Mouse (Mus musculus) MEL (cell line): ENCODE results near the gene Speer4a. TPM values are rescaled to one million over a fixed set of nuclear protein-coding genes. Genes with fewer than 3 reads are reported as not detected.
A peak's percentile ranks its signal among the peaks of the same experiment; 100 is the strongest.
"Not testable (repeated sequence)": the region's sequence is repeated elsewhere in the genome, so short reads cannot be mapped to it uniquely, and the experiment has no call there.

ENCODE experiments used
- DNase-seq: peaks from one replicate; pipeline ENCODE4 v3.0.0; 2011; ENCODE audit warnings: low read depth, low spot score
- H3K27ac ChIP-seq: 2 replicates; pipeline ENCODE4 v1.5.1; 2012; ENCODE audit warnings: low read depth, mild to moderate bottlenecking, control low read depth, low read length, moderate library complexity; ENCODE audit not compliant: control insufficient read depth
- H3K27me3 ChIP-seq, 2 experiments: fragments of 150-350 bp in 1 of 2; sonication (generic) in 1 of 2; 2 replicates each; pipeline ENCODE4 v1.6.1; 2012; ENCODE audit warnings: low read length in 2 of 2, mild to moderate bottlenecking in 2 of 2, improper control_type of control experiment in 1 of 2, moderate library complexity in 1 of 2; ENCODE audit not compliant: insufficient read depth in 2 of 2, control insufficient read depth in 1 of 2
- H3K36me3 ChIP-seq, 2 experiments: 2 replicates each; pipeline ENCODE4 v1.6.1; 2012 to 2014; ENCODE audit warnings: low read length in 2 of 2, improper control_type of control experiment in 1 of 2, inconsistent platforms in 1 of 2, mild to moderate bottlenecking in 1 of 2; ENCODE audit not compliant: insufficient read depth in 2 of 2, control insufficient read depth in 1 of 2
- H3K4me1 ChIP-seq, 2 experiments: fragments of 150-350 bp in 1 of 2; sonication (generic) in 1 of 2; 2 replicates each; pipeline ENCODE4 v1.6.1; 2012; ENCODE audit warnings: low read length in 2 of 2, improper control_type of control experiment in 1 of 2, mild to moderate bottlenecking in 1 of 2; ENCODE audit not compliant: insufficient read depth in 2 of 2, control insufficient read depth in 1 of 2
- H3K4me3 ChIP-seq, 2 experiments: fragments of 150-350 bp in 1 of 2; sonication (generic) in 1 of 2; 2 replicates each; pipeline ENCODE4 v1.5.1; 2012; ENCODE audit warnings: low read depth in 2 of 2, low read length in 2 of 2, mild to moderate bottlenecking in 2 of 2, moderate library complexity in 2 of 2, control low read depth in 1 of 2, improper control_type of control experiment in 1 of 2; ENCODE audit not compliant: control insufficient read depth in 1 of 2, insufficient read depth in 1 of 2
- H3K79me2 ChIP-seq: 2 replicates; pipeline ENCODE4 v1.6.1; 2012; ENCODE audit warnings: mild to moderate bottlenecking, low read length, moderate library complexity; ENCODE audit not compliant: control insufficient read depth, poor library complexity, insufficient read depth
- H3K9ac ChIP-seq: 2 replicates; pipeline ENCODE4 v1.6.1; 2012; ENCODE audit warnings: low read depth, mild to moderate bottlenecking, control low read depth, low read length, moderate library complexity; ENCODE audit not compliant: control insufficient read depth, poor library complexity, severe bottlenecking
- H3K9me3 ChIP-seq: fragments of 150-350 bp; sonication (generic); replicated peaks from 2 replicates; pipeline ENCODE4 v1.6.1; 2012; ENCODE audit warnings: mild to moderate bottlenecking, low read length, improper control_type of control experiment, moderate library complexity; ENCODE audit not compliant: insufficient read depth
- ETS1 ChIP-seq: IDR thresholded peaks from 2 replicates; pipeline ENCODE4 v1.6.1; 2012; ENCODE audit warnings: low read depth, mild to moderate bottlenecking, inconsistent platforms, low read length, improper control_type of control experiment, moderate library complexity
- GABPA ChIP-seq: IDR thresholded peaks from 2 replicates; pipeline ENCODE4 v1.6.1; 2012; ENCODE audit warnings: low read depth, mild to moderate bottlenecking, inconsistent platforms, low read length, improper control_type of control experiment, moderate library complexity
- GATA1 ChIP-seq: IDR thresholded peaks from 2 replicates; pipeline ENCODE4 v1.6.1; 2011; ENCODE audit warnings: low read depth, low read length, improper control_type of control experiment
- NRF1 ChIP-seq: IDR thresholded peaks from 2 replicates; pipeline ENCODE4 v1.6.1; 2014; ENCODE audit warnings: low read depth, mild to moderate bottlenecking, inconsistent platforms, low read length, improper control_type of control experiment, moderate library complexity; ENCODE audit not compliant: poor library complexity, insufficient read depth, severe bottlenecking
- POLR2AphosphoS2 ChIP-seq: IDR thresholded peaks from 2 replicates; pipeline ENCODE4 v1.6.1; 2011; ENCODE audit warnings: low read length, improper control_type of control experiment
- TBP ChIP-seq: IDR thresholded peaks from 2 replicates; pipeline ENCODE4 v1.8.0; 2011; ENCODE audit warnings: low read depth, low read length, improper control_type of control experiment
- TCF12 ChIP-seq: IDR thresholded peaks from 2 replicates; pipeline ENCODE4 v1.6.1; 2014; ENCODE audit warnings: low read depth, mild to moderate bottlenecking, inconsistent platforms, low read length, improper control_type of control experiment, moderate library complexity
- USF2 ChIP-seq, 2 experiments: IDR thresholded peaks; 2 replicates each; pipeline ENCODE4 v1.6.1; 2011 to 2012; ENCODE audit warnings: improper control_type of control experiment in 2 of 2, low read length in 2 of 2, borderline replicate concordance in 1 of 2, inconsistent platforms in 1 of 2, low read depth in 1 of 2, mild to moderate bottlenecking in 1 of 2; ENCODE audit not compliant: insufficient read depth in 1 of 2
- polyA plus RNA-seq, 2 experiments: library from polyadenylated mRNA; stranded (reverse) in 1 of 2; unstranded in 1 of 2; fragments of >175 nt in 1 of 2; fragments of >200 nt in 1 of 2; gene quantifications; 2 replicates each; pipeline versions ENCODE4 v1.2.1 to v1.2.4; 2012; ENCODE audit warnings: low replicate concordance in 2 of 2, low read depth in 1 of 2; ENCODE audit not compliant: insufficient read length in 2 of 2, insufficient read depth in 1 of 2, missing spikeins in 1 of 2
- total RNA-seq: library from RNA; depleted of rRNA; stranded (reverse); fragments of 300-350 nt; gene quantifications from 2 replicates; pipeline ENCODE4 v1.2.3, GENCODE M21; 2012; rRNA removed

Gene Speer4a
- total RNA-seq (not detected in 2 replicates), polyA plus RNA-seq (not detected)

DNA sequence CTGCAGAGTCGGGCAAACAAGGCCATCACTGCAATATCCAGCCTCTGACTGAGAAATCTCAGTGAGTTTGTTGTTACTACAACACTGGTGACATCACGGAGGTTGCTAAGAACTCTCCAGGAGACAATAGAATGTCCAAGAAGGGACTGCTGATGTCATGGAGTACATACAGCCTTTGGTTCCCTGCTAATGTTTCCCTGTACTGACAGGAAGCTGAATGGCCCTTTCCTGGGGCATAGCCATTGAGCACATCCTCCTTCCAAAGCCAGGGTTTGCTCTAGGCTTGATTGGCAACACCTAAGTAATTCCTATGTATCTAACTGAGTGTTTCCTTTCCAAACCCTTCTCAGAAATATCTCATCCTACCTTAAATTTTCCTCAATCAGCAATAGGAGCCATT lies at the start of gene Speer4a:
Gene Speer4a (minus strand): TSS at position 101 of the 400 bp plus-strand sequence.
- H3K4me1 ChIP-seq, DNase-seq, H3K79me2 ChIP-seq, H3K27ac ChIP-seq, H3K4me3 ChIP-seq, H3K27me3 ChIP-seq, H3K36me3 ChIP-seq, H3K9me3 ChIP-seq, H3K9ac ChIP-seq: not testable (repeated sequence)

DNA sequence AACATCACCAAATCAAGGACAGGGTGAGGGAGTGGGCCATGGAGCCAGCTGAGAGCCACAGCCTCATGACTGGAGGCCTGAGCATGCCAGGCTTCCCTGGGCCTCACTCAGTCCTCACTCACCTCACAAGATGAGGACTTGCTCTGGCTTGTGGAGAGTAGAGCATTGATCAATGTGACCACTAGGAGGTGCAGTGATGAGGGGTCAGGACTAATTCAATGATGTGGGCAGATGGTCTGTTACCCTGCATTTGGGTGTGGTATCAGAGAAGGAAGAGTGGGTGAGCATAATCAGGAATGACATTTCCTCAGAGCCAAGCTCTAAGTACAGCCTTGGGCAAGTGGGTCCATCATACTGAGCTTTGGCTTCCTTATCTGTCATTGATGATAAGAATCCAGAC lies 39.7 kb upstream of the Speer4a start:
- not testable (repeated sequence) for H3K27me3 ChIP-seq, H3K27ac ChIP-seq, H3K79me2 ChIP-seq, H3K36me3 ChIP-seq, H3K9ac ChIP-seq, H3K9me3 ChIP-seq, H3K4me3 ChIP-seq, H3K4me1 ChIP-seq
- peak; percentile 11 for DNase-seq

DNA sequence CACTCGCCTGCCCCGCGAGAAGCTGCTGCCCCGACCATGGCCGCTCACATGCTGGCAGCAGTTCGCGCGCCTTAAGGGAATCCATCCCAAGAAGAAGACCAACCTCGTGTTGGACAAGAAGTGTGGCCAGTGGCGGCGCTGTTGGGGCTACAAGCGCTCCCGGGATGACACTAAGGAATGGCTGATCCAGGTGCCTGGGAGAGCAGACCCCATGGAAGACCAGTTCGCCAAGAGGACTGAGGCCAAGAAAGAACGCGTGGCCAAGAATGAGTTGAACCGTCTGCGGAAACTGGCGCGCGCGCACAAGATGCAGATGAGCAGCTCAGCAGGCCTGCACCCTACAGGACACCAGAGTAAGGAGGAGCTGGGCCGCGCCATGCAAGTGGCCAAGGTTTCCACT lies 31.4 kb upstream of the Speer4a start:
- Histone ChIP-seq H3K27ac (no peak overlapping the region), H3K27me3 (no peaks in the 10 kb centered on the region), H3K36me3 (no peaks in the 10 kb centered on the region), H3K79me2 (no peaks in the 10 kb centered on the region), H3K9me3 (no peaks in the 10 kb centered on the region), H3K9ac (peak overlapping the region; percentile 57; the same call in 1 of the 2 replicates), H3K4me3 (peak overlapping the region; percentile 41 to 46; a peak in 2 of 4 replicates), H3K4me1 (no peaks in the 10 kb centered on the region)
- peak; percentile 16 for DNase-seq
- TF ChIP-seq ETS1 (no peak), NRF1 (no peak), USF2 (IDR thresholded peaks at IDR 0.05; ENCODE audit: borderline replicate concordance in 1 of 2, insufficient read depth in 1 of 2, low read depth in 1 of 2, low read length in 2 of 2) (no peak), TCF12 (no peak), POLR2AphosphoS2 (no peak), GABPA (no peak), GATA1 (no peak), TBP (no peak)

DNA sequence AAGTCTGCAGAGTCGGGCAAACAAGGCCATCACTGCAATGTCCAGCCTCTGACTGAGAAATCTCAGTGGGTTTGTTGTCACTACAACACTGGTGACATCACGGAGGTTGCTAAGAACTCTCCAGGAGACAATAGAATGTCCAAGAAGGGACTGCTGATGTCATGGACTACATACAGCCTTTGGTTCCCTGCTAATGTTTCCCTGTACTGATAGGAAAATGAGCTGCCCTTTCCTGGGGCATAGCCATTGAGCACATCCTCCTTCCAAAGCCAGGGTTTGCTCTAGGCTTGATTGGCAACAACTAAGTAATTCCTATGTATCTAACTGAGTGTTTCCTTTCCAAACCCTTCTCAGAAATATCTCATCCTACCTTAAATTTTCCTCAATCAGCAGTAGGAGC lies 19.1 kb upstream of the Speer4a start, which contains the start of gene Gm7347:
Gene Gm7347 (minus strand): TSS at position 101 of the 400 bp plus-strand sequence.
- H3K27me3 ChIP-seq, H3K36me3 ChIP-seq, H3K4me3 ChIP-seq, H3K9me3 ChIP-seq, H3K27ac ChIP-seq, H3K4me1 ChIP-seq, DNase-seq, H3K79me2 ChIP-seq, H3K9ac ChIP-seq: not testable (repeated sequence)

DNA sequence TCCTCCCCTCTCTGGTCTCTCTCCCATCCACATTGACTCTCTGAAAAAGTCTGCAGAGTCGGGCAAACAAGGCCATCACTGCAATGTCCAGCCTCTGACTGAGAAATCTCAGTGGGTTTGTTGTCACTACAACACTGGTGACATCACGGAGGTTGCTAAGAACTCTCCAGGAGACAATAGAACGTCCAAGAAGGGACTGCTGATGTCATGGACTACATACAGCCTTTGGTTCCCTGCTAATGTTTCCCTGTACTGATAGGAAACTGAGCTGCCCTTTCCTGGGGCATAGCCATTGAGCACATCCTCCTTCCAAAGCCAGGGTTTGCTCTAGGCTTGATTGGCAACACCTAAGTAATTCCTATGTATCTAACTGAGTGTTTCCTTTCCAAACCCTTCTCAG lies 16.5 kb downstream of the Speer4a start, which contains the start of gene Gm5862:
Gene Gm5862 (minus strand): TSS at position 101 of the 400 bp plus-strand sequence.
- H3K4me3 ChIP-seq, DNase-seq, H3K9ac ChIP-seq, H3K36me3 ChIP-seq, H3K27me3 ChIP-seq, H3K27ac ChIP-seq, H3K9me3 ChIP-seq, H3K4me1 ChIP-seq, H3K79me2 ChIP-seq: not testable (repeated sequence)

DNA sequence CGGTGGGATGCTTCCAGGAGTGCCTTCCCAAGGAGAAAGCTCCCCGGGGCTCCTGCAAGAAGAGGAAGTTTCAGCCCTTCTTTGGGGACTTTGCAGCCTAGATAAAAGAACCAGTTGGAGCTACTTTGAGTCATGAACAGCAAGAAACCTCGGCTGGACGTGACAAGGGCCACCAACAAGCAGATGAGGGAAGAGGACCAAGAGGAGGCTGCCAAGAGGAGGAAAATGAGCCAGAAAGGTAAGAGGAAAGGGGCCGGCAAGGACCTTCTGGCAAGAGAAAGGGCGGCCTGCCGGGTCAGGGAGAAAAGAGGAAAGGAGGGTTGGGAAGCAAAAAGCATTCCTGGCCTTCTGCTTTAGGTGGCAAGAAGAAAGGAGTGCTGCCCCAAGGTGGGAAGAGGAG lies 31.7 kb downstream of the Speer4a start:
- not testable (repeated sequence) for H3K9ac ChIP-seq

More for the DNA sequence above, 31.7 kb downstream of the Speer4a start:
- not testable (repeated sequence) for H3K27me3 ChIP-seq, DNase-seq, H3K27ac ChIP-seq, H3K4me1 ChIP-seq, H3K9me3 ChIP-seq, H3K79me2 ChIP-seq, H3K4me3 ChIP-seq, H3K36me3 ChIP-seq
